Mouse (Mus musculus) kidney, adult 2 months (tissue): Measurements from ENCODE around the gene Snrnp70. TPM values are rescaled to one million over a fixed set of nuclear protein-coding genes. Genes with fewer than 3 reads are reported as not detected.

ENCODE experiments used
- DNase-seq: peaks from one replicate; pipeline ENCODE4 v3.0.0; 2021
- H3K27ac ChIP-seq: fragments of 200-500 bp; 2 replicates; pipeline ENCODE4 v1.5.1; 2012; ENCODE audit warnings: low read depth, low read length, control low read depth, inconsistent platforms; ENCODE audit not compliant: insufficient read depth
- H3K27me3 ChIP-seq: fragments of 200-500 bp; replicated peaks from 2 replicates; pipeline ENCODE4 v1.6.1; 2012; ENCODE audit warnings: mild to moderate bottlenecking, moderate library complexity, low read length, inconsistent platforms; ENCODE audit not compliant: control insufficient read depth, insufficient read depth
- H3K36me3 ChIP-seq: fragments of 200-500 bp; 2 replicates; pipeline ENCODE4 v1.6.1; 2012; ENCODE audit warnings: mild to moderate bottlenecking, moderate library complexity, low read length, inconsistent platforms; ENCODE audit not compliant: control insufficient read depth, insufficient read depth
- H3K4me1 ChIP-seq: fragments of 200-500 bp; 2 replicates; pipeline ENCODE4 v1.6.1; 2011; ENCODE audit warnings: low read length; ENCODE audit not compliant: control insufficient read depth, insufficient read depth
- H3K4me3 ChIP-seq: fragments of 200-500 bp; 2 replicates; pipeline ENCODE4 v1.5.1; 2011; ENCODE audit warnings: mild to moderate bottlenecking, low read depth, low read length, control low read depth; ENCODE audit not compliant: insufficient read depth
- CTCF ChIP-seq: fragments of 200-500 bp; conservative IDR thresholded peaks from 2 replicates; pipeline ENCODE4 v1.5.1; 2011; ENCODE audit warnings: low read depth, mild to moderate bottlenecking, control low read depth, low read length, moderate library complexity, mixed read lengths; ENCODE audit not compliant: insufficient read depth, insufficient read length
- POLR2A ChIP-seq: fragments of 200-500 bp; IDR thresholded peaks from one replicate; pipeline ENCODE4 v1.6.1; 2011; ENCODE audit warnings: low read depth, low read length, control low read depth
- WGBS: fragments of 180-500 bp; shearing (Covaris S2); methylation state at CpG from one replicate; pipeline ENCODE4 v1.1.7; 2018; 5-methylcytosine and 5-hydroxymethylcytosine counted together
- polyA plus RNA-seq: library from polyadenylated mRNA; depleted of rRNA; stranded (reverse); fragments of >200 nt; gene quantifications from 2 replicates; pipeline ENCODE4 v1.2.3, GENCODE M21; 2012

The Snrnp70 gene
- polyA plus RNA-seq, 1 experiment: 137 TPM

GRCm38 (mm10) chr7:45434203-45435015 lies 38.9 kb upstream of the Snrnp70 start, which contains the start of gene Gys1:
Gene Gys1, plus strand, starts transcription at chr7:45434844.
- Histone ChIP-seq H3K27ac (peak within 1 kb of the TSS; percentile 85), H3K27me3 (no peaks in the 10 kb centered on the region), H3K36me3 (no peaks in the 10 kb centered on the region), H3K4me1 (peaks cover 12% of the 10 kb centered on the region), H3K4me3 (peak within 1 kb of the TSS; percentile 87)
- WGBS: under 1% methylated on average over 45 of the region's 45 CpGs
- DNase-seq: peak; percentile 100
- TF ChIP-seq CTCF: peak; percentile 81
- TF ChIP-seq POLR2A: peak; percentile 46

DNA sequence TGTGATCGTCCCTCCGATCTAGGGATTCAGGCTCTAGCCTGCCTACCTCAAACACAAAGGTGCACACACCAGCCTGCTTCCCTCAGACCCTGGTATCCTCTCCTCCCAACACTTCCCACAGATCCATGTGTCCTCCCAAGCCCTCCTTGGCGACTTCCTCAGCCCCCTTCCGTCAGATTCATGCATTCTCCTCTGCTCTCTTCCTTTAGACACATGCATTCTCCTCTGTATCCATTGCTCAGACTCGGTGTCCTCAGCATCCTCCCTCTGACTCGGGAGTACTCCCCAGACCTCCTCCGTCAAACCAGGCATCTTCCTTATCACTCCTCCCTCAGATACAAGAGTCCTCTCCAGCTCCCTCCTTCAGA lies 38.3 kb upstream of the Snrnp70 start:
- no peaks in the 10 kb centered on the region for H3K27me3 ChIP-seq
- H3K27ac ChIP-seq: no peak overlapping the region
- H3K4me3 ChIP-seq: peak overlapping the region; percentile 72
- DNase-seq: no peak
- H3K4me1 ChIP-seq: peaks cover 12% of the 10 kb centered on the region
- TF ChIP-seq CTCF (no peak), POLR2A (no peak)
- WGBS: under 1% methylated on average over 7 of the region's 7 CpGs
- H3K36me3 ChIP-seq: no peaks in the 10 kb centered on the region

GRCm38 (mm10) chr7:45426556-45426955 lies 31.0 kb upstream of the Snrnp70 start:
- Histone ChIP-seq H3K36me3 (no peaks in the 10 kb centered on the region), H3K4me1 (no peaks in the 10 kb centered on the region)
- WGBS: 82% methylated on average over 8 of the region's 8 CpGs

GRCm38 (mm10) chr7:45421194-45421593 lies 25.7 kb upstream of the Snrnp70 start:
- Histone ChIP-seq H3K4me1 (no peaks in the 10 kb centered on the region), H3K4me3 (no peak overlapping the region), H3K27ac (no peak overlapping the region), H3K27me3 (no peaks in the 10 kb centered on the region), H3K36me3 (no peaks in the 10 kb centered on the region; the same call in 1 of the 2 replicates)
- 94% methylated on average over 14 of the region's 14 CpGs for WGBS
- no peak for DNase-seq
- TF ChIP-seq CTCF (no peak), POLR2A (no peak)

More at GRCm38 (mm10) chr7:45426556-45426955, 31.0 kb upstream of the Snrnp70 start:
- no peak overlapping the region for H3K4me3 ChIP-seq
- no peaks in the 10 kb centered on the region for H3K27me3 ChIP-seq
- H3K27ac ChIP-seq: no peak overlapping the region
- TF ChIP-seq CTCF (no peak), POLR2A (no peak)
- DNase-seq: no peak

- no peaks in the 10 kb centered on the region; the same call in 1 of the 2 replicates for H3K36me3 ChIP-seq
Observed at GRCm38 (mm10) chr7:45420615-45420919, 25.0 kb upstream of the Snrnp70 start, which contains the start of gene Lhb. Gene Lhb, plus strand, starts transcription at chr7:45420820.

GRCm38 (mm10) chr7:45419859-45420614 lies 24.5 kb upstream of the Snrnp70 start:
- H3K4me1 ChIP-seq: no peaks in the 10 kb centered on the region
- DNase-seq: no peak
- no peak overlapping the region for H3K4me3 ChIP-seq
- H3K27ac ChIP-seq: no peak overlapping the region
- H3K36me3 ChIP-seq: no peaks in the 10 kb centered on the region; the same call in 1 of the 2 replicates
- TF ChIP-seq CTCF (no peak), POLR2A (no peak)
- no peaks in the 10 kb centered on the region for H3K27me3 ChIP-seq
- 27% methylated on average over 27 of the region's 27 CpGs for WGBS

More at GRCm38 (mm10) chr7:45420615-45420919, 25.0 kb upstream of the Snrnp70 start, which contains the start of gene Lhb:
- no peak within 1 kb of the TSS for H3K27ac ChIP-seq
- H3K4me3 ChIP-seq: no peak within 1 kb of the TSS
- no peak for DNase-seq
- 69% methylated on average over 6 of the region's 6 CpGs for WGBS
- no peak for TF ChIP-seq CTCF
- no peak for TF ChIP-seq POLR2A
- no peaks in the 10 kb centered on the region for H3K27me3 ChIP-seq
- no peaks in the 10 kb centered on the region for H3K4me1 ChIP-seq

GRCm38 (mm10) chr7:45417962-45418492 lies 22.5 kb upstream of the Snrnp70 start:
- Histone ChIP-seq H3K4me1 (no peaks in the 10 kb centered on the region; the same call in 1 of the 2 replicates), H3K27ac (no peak overlapping the region), H3K4me3 (no peak overlapping the region), H3K27me3 (no peaks in the 10 kb centered on the region), H3K36me3 (no peaks in the 10 kb centered on the region; the same call in 1 of the 2 replicates)
- TF ChIP-seq CTCF (no peak), POLR2A (no peak)
- DNase-seq: no peak
- WGBS: 11% methylated on average over 13 of the region's 13 CpGs
